10 mouse cellular contexts compared by ENCODE assay signal in the genomic region with DNA sequence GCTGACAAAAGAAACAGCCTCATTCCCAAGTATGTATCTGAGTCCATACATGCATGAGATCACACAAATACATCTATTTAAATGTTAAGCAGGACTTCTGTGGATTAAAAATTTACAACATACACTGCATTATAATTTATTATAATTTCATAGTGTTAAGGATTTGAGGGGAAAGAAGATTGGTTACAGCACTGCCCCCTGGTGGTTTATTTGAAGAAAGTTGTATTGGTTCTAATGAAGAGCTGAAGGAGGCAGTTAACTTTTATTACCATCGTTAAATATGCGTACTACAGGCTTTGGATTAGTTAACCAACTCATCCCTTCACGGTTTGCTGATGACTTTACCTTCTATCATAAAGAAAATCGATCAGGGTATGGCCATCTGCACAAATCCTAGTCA. TPM values are rescaled to one million over a fixed set of nuclear protein-coding genes. Genes with fewer than 3 reads are reported as not detected.
DNase-seq lines count a peak whose midpoint lies in the region; ATAC-seq and TF ChIP-seq lines count a peak whose summit lies in the region.
"Had no signal": no experiment of that assay in that cellular context is flagged by ENCODE, and none has a peak within 500 bp of the region (broad histone marks: within the 10 kb centered on the region; RNA-seq: fewer than 3 reads in every experiment).

No protein-coding gene starts in this region.

- H3K4me1 ChIP-seq in forebrain, postnatal 0 days (ENCODE audit: insufficient read depth): peaks cover 10% of the 10 kb centered on the region; the same call in 1 of the 2 replicates
- peaks cover 16% of the 10 kb centered on the region for H3K4me1 ChIP-seq in forebrain, embryonic 10.5 days
- H3K4me1 ChIP-seq in limb, embryonic 14.5 days (ENCODE audit: control insufficient read depth, insufficient read depth, low read length): peaks cover 4% of the 10 kb centered on the region
- peaks cover 29% of the 10 kb centered on the region for H3K4me1 ChIP-seq in limb, embryonic 10.5 days

- peak; percentile 63 for DNase-seq in forebrain, postnatal 0 days
- no peak for DNase-seq in forebrain, embryonic 10.5 days (ENCODE audit: extremely low spot score, low spot score)
- DNase-seq in limb, embryonic 14.5 days (ENCODE audit: low spot score): peak; percentile 83
- no peak for DNase-seq in limb, embryonic 10.5 days (ENCODE audit: low spot score)
- DNase-seq in R1 (ENCODE audit: low read depth, low spot score): peak; percentile 43
- DNase-seq in lung, postnatal 25 days (ENCODE audit: low spot score): peak; percentile 31
- no peak for DNase-seq in right cerebral cortex, adult 18-20 months
- DNase-seq in adrenal gland, postnatal 25 days: no peak
- DNase-seq: liver, embryonic 13.5 days had no signal

- H3K9me3 ChIP-seq in forebrain, postnatal 0 days (ENCODE audit: low read length): no peaks in the 10 kb centered on the region
- no peaks in the 10 kb centered on the region for H3K9me3 ChIP-seq in forebrain, embryonic 10.5 days
- H3K9me3 ChIP-seq in limb, embryonic 14.5 days (ENCODE audit: control insufficient read depth, low read length): no peaks in the 10 kb centered on the region
- no peaks in the 10 kb centered on the region for H3K9me3 ChIP-seq in limb, embryonic 10.5 days (replicated peaks)
- H3K9me3 ChIP-seq: embryonic facial prominence, embryonic 15.5 days; liver, embryonic 13.5 days had no signal

- H3K36me3 ChIP-seq in forebrain, postnatal 0 days (ENCODE audit: insufficient read depth): no peaks in the 10 kb centered on the region
- H3K36me3 ChIP-seq in forebrain, embryonic 10.5 days (replicated peaks): no peaks in the 10 kb centered on the region
- H3K36me3 ChIP-seq in limb, embryonic 14.5 days (ENCODE audit: control insufficient read depth, insufficient read depth, low read length): no peaks in the 10 kb centered on the region
- no peaks in the 10 kb centered on the region for H3K36me3 ChIP-seq in limb, embryonic 10.5 days
- H3K36me3 ChIP-seq: embryonic facial prominence, embryonic 15.5 days; liver, embryonic 13.5 days had no signal

- no peak for ATAC-seq in forebrain, postnatal 0 days
- no peak for ATAC-seq in limb, embryonic 14.5 days (ENCODE audit: low FRiP score, low read depth)

- no peak overlapping the region for H3K4me3 ChIP-seq in forebrain, postnatal 0 days (ENCODE audit: low read depth, low read length)
- no peak overlapping the region for H3K4me3 ChIP-seq in forebrain, embryonic 10.5 days
- H3K4me3 ChIP-seq in limb, embryonic 14.5 days (replicated peaks; ENCODE audit: low read length): no peak overlapping the region
- H3K4me3 ChIP-seq in limb, embryonic 10.5 days: no peak overlapping the region
- H3K4me3 ChIP-seq: embryonic facial prominence, embryonic 15.5 days; liver, embryonic 13.5 days had no signal

- H3K27ac ChIP-seq in forebrain, postnatal 0 days (ENCODE audit: low read depth, low read length): no peak overlapping the region
- H3K27ac ChIP-seq in forebrain, embryonic 10.5 days: no peak overlapping the region
- no peak overlapping the region for H3K27ac ChIP-seq in limb, embryonic 14.5 days (replicated peaks; ENCODE audit: low read depth, low read length)
- H3K27ac ChIP-seq in limb, embryonic 10.5 days: no peak overlapping the region
- H3K27ac ChIP-seq: embryonic facial prominence, embryonic 15.5 days; liver, embryonic 13.5 days had no signal

- no peak overlapping the region for H3K4me2 ChIP-seq in forebrain, postnatal 0 days (ENCODE audit: low read depth)
- no peak overlapping the region for H3K4me2 ChIP-seq in limb, embryonic 14.5 days (replicated peaks; ENCODE audit: low read depth, low read length, severe bottlenecking)
- H3K4me2 ChIP-seq: embryonic facial prominence, embryonic 15.5 days; liver, embryonic 13.5 days had no signal

- TF ChIP-seq CTCF in forebrain, postnatal 0 days (IDR thresholded peaks at IDR 0.05; ENCODE audit: low read depth): peak; percentile 57

- H3K27me3 ChIP-seq in forebrain, postnatal 0 days (ENCODE audit: insufficient read depth, low read length): no peaks in the 10 kb centered on the region
- H3K27me3 ChIP-seq in forebrain, embryonic 10.5 days (ENCODE audit: poor library complexity, severe bottlenecking): 0 out of 2 replicates have a peak, but pooled peaks cover 5% of the 10 kb centered on the region
- H3K27me3 ChIP-seq in limb, embryonic 14.5 days (ENCODE audit: control insufficient read depth, insufficient read depth, low read length): no peaks in the 10 kb centered on the region
- H3K27me3 ChIP-seq in limb, embryonic 10.5 days (ENCODE audit: low read depth, poor library complexity, severe bottlenecking): no peaks in the 10 kb centered on the region
- H3K27me3 ChIP-seq: embryonic facial prominence, embryonic 15.5 days; liver, embryonic 13.5 days had no signal

- 7% methylated on average over 4 of the region's 4 CpGs for WGBS in forebrain, postnatal 0 days
- 22% methylated on average over 4 of the region's 4 CpGs for WGBS in forebrain, embryonic 10.5 days
- WGBS in limb, embryonic 14.5 days: 1% methylated on average over 4 of the region's 4 CpGs
- WGBS in limb, embryonic 10.5 days: 7% methylated on average over 4 of the region's 4 CpGs

- TF ChIP-seq POLR2A in limb, embryonic 14.5 days (IDR thresholded peaks at IDR 0.05; ENCODE audit: borderline replicate concordance, extremely low read depth, insufficient read depth, insufficient read length): no peak

- no peak overlapping the region for H3K9ac ChIP-seq in forebrain, postnatal 0 days
- no peak overlapping the region for H3K9ac ChIP-seq in limb, embryonic 14.5 days (ENCODE audit: low read depth, low read length, severe bottlenecking)
- H3K9ac ChIP-seq: embryonic facial prominence, embryonic 15.5 days; liver, embryonic 13.5 days had no signal

RNA-seq across cellular contexts. Expression of gene Gab2, which starts 3.9 kb away (rescaled TPM):
- 24.1 and 27.0 TPM in 2 replicates for total RNA-seq in forebrain, postnatal 0 days (2014; rRNA removed)
- polyA plus RNA-seq in forebrain, postnatal 0 days (2015; fragmentation: Nextera tagmentation; extraction: Ambion mirVana): 11.4 and 14.0 TPM in 2 replicates
- 4.3 and 5.2 TPM in 2 replicates for polyA plus RNA-seq in forebrain, embryonic 10.5 days (2016; fragmentation: Nextera tagmentation; extraction: Ambion mirVana)
- polyA plus RNA-seq in limb, embryonic 14.5 days (2012; rRNA removed): 7.7 and 9.7 TPM in 2 replicates
- 4.6 and 5.1 TPM in 2 replicates for polyA plus RNA-seq in limb, embryonic 14.5 days (2014; fragmentation: Nextera tagmentation; extraction: Ambion mirVana)
- polyA plus RNA-seq in limb, embryonic 10.5 days (2016; fragmentation: Nextera tagmentation; extraction: Ambion mirVana): 3.3 and 4.4 TPM in 2 replicates
- 18.0 and 18.7 TPM in 2 replicates for total RNA-seq in adrenal gland, postnatal 25 days (2021)

Comparison
In these comparisons a context has a peak if more than half of its experiments do, and no peak if none do; other contexts are left out.
1. DNase-seq: peak in forebrain, postnatal 0 days (single experiment), limb, embryonic 14.5 days (single experiment), R1 (single experiment) and lung, postnatal 25 days (single experiment); none in forebrain, embryonic 10.5 days (single experiment), limb, embryonic 10.5 days (single experiment), right cerebral cortex, adult 18-20 months (single experiment) and adrenal gland, postnatal 25 days (single experiment).